Mouse (Mus musculus) lung, postnatal 0 days (tissue): Measurements from ENCODE around the gene Grm4. TPM values are rescaled to one million over a fixed set of nuclear protein-coding genes. Genes with fewer than 3 reads are reported as not detected.

Experiments
- ATAC-seq: fragments of 200-750 bp; cut with Nextera tagmentation; 2 replicates; pipeline ENCODE4 v1.8.0; 2017; ENCODE audit warnings: moderate library complexity
- DNase-seq: peaks from one replicate; pipeline ENCODE4 v3.0.0-alpha.2; 2016; ENCODE audit warnings: low spot score
- H3K27ac ChIP-seq: fragments of 300-500 bp; sonication (generic); 2 replicates; pipeline ENCODE4 v1.5.1; 2014; ENCODE audit warnings: antibody characterized with exemption, mild to moderate bottlenecking, low read length, mixed read lengths
- H3K27me3 ChIP-seq: fragments of 300-500 bp; sonication (generic); replicated peaks from 2 replicates; pipeline ENCODE4 v1.6.1; 2014; ENCODE audit warnings: low read length, mixed read lengths; ENCODE audit not compliant: insufficient read depth
- H3K36me3 ChIP-seq: fragments of 300-500 bp; sonication (generic); 2 replicates; pipeline ENCODE4 v1.6.1; 2014; ENCODE audit warnings: low read length, mixed read lengths; ENCODE audit not compliant: insufficient read depth
- H3K4me1 ChIP-seq: fragments of 300-500 bp; sonication (generic); 2 replicates; pipeline ENCODE4 v1.6.1; 2014; ENCODE audit warnings: antibody characterized with exemption, low read depth, low read length, mixed read lengths; ENCODE audit not compliant: insufficient read depth
- H3K4me2 ChIP-seq: fragments of 300-500 bp; sonication (generic); replicated peaks from 2 replicates; pipeline ENCODE4 v1.6.1; 2014; ENCODE audit warnings: low read depth, mild to moderate bottlenecking, low read length, moderate library complexity, mixed read lengths
- H3K4me3 ChIP-seq: fragments of 300-500 bp; sonication (generic); 2 replicates; pipeline ENCODE4 v1.5.1; 2014; ENCODE audit warnings: low read depth, low read length
- H3K9ac ChIP-seq: fragments of 300-500 bp; sonication (generic); replicated peaks from 2 replicates; pipeline ENCODE4 v1.6.1; 2014; ENCODE audit warnings: low read depth, mild to moderate bottlenecking
- H3K9me3 ChIP-seq: fragments of 300-500 bp; sonication (generic); 2 replicates; pipeline ENCODE4 v1.6.1; 2016; ENCODE audit warnings: low read length, mixed read lengths
- CTCF ChIP-seq: IDR thresholded peaks from 2 replicates; pipeline ENCODE4 v1.5.1; 2016; ENCODE audit warnings: antibody characterized with exemption, mild to moderate bottlenecking
- EP300 ChIP-seq: IDR thresholded peaks from 2 replicates; pipeline ENCODE4 v1.6.1; 2016; ENCODE audit warnings: antibody characterized with exemption, mild to moderate bottlenecking, control low read depth
- WGBS: fragments of 180-500 bp; shearing (Covaris S2); extraction: QIAGEN DNeasy Blood & Tissue Kit; methylation state at CpG from one replicate; pipeline ENCODE4 v1.1.7; 2014; 5-methylcytosine and 5-hydroxymethylcytosine counted together
- polyA plus RNA-seq: library from polyadenylated mRNA; unstranded; fragments of >200 nt; fragmentation: Nextera tagmentation; extraction: Ambion mirVana; gene quantifications from 2 replicates; pipeline ENCODE4 v1.2.1, GENCODE M21; 2015

Gene Grm4
- polyA plus RNA-seq, 1 experiment from 2014 or later: not detected

DNA sequence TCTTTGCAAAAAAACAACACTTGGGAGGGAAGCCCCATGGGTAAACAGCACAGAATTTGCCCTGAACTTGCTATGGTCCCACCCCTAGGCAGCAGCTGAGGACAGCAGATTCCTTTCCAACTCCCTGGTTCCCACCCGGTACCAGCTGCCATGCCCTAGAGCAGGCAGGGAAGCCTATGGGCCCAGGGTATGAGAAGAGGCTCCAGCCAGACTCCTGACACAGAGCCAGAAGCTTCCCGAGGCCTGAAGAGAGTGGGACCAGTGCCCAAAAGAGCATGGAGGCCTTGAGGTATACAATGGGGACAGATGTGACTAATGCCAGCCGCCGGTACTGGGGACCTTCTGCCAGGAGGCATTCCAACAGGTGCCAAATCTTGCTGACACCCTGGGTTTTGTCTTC lies 114.2 kb downstream of the Grm4 start:
- no peak for DNase-seq

DNA sequence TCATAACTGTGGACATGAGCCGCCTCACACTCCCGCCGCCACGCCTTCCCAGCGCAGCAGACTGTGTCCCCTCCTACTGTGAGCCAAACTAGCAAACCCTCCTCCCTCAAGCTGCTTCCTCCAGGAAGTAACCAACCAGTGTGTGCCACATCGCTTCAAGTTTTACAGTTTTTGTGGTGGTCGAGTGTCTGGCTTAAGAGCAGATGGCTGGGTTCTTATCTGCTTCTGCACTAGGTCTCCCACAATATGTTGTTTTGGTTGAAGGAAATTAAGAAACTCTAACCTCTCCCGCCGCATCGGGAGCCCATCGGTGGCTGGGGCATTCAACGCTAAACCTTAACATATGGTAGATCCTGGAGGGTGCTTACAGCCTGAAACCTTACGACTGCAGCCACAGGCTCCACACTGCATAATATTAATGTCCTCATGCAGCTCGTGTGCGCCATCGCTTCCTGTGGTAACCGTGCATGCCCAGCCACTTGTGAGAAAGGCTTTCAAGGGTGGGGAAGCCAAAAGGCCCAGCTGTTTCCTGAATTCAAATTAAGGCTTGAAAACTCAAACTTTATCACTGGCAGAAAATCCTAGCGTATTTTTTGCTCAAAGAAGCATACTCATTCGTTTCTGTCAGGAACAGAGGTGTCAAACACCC lies 115.7 kb downstream of the Grm4 start:
- H3K4me2 ChIP-seq: no peak overlapping the region
- H3K4me3 ChIP-seq: no peak overlapping the region
- no peak for DNase-seq
- H3K4me1 ChIP-seq: no peaks in the 10 kb centered on the region
- WGBS: 80% methylated on average over 19 of the region's 19 CpGs
- H3K9me3 ChIP-seq: no peaks in the 10 kb centered on the region
- no peaks in the 10 kb centered on the region for H3K36me3 ChIP-seq
- no peak overlapping the region for H3K9ac ChIP-seq
- no peaks in the 10 kb centered on the region for H3K27me3 ChIP-seq
- no peak for ATAC-seq
- no peak overlapping the region for H3K27ac ChIP-seq
- TF ChIP-seq CTCF (no peak), EP300 (no peak)

More for the DNA sequence above, 114.2 kb downstream of the Grm4 start:
- Histone ChIP-seq H3K4me3 (no peak overlapping the region), H3K4me1 (no peaks in the 10 kb centered on the region), H3K9ac (no peak overlapping the region), H3K36me3 (no peaks in the 10 kb centered on the region), H3K27me3 (no peaks in the 10 kb centered on the region), H3K9me3 (no peaks in the 10 kb centered on the region), H3K27ac (no peak overlapping the region), H3K4me2 (no peak overlapping the region)
- WGBS: 65% methylated on average over 4 of the region's 4 CpGs
- no peak for ATAC-seq
- TF ChIP-seq CTCF: no peak
- TF ChIP-seq EP300: no peak

DNA sequence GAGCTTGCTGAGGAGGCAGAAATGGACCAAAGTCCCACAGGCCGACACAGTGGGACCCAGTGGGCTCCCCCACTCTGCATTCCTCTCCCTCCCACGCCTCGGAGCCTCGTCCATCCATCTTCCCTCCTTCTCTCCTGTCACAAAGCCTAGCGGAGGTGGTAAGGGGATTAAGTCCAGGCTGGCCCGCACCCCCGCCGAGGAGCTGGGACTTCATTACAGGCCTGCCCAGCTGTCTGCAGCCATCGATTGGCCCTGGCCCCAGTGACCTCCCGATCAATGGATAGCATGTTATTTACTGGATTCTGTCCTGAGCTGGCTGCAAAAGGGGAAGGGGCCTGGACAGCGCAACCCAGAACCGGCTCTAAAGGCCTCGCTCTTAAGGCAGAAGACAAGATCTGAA lies 120.0 kb downstream of the Grm4 start:
- Histone ChIP-seq H3K9ac (no peak overlapping the region), H3K4me2 (no peak overlapping the region), H3K4me3 (no peak overlapping the region), H3K36me3 (no peaks in the 10 kb centered on the region), H3K27ac (no peak overlapping the region), H3K4me1 (no peaks in the 10 kb centered on the region), H3K9me3 (no peaks in the 10 kb centered on the region), H3K27me3 (no peaks in the 10 kb centered on the region)
- 28% methylated on average over 13 of the region's 13 CpGs for WGBS
- no peak for TF ChIP-seq EP300
- TF ChIP-seq CTCF: no peak
- DNase-seq (no peak), ATAC-seq (no peak)

DNA sequence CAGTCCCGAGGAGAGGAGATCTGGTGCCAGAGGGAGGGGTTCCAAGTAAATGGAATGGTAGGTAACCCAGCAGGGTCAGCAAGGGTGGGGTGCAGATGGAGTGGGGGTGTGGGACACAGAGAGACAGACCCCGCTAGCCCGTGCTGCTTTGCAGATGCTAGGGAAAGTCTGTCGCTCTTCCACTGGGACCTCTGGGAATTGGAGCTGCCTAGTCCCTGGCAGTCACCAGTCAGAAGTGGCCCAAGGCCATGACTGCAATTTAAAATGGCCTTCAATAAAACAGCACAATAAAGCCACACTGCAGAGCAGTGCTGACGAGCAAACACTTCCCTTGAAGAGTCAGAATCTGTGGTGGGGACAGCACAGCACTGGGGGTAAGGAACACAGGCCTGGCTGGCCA lies 127.3 kb downstream of the Grm4 start:
- H3K36me3 ChIP-seq: no peaks in the 10 kb centered on the region
- no peaks in the 10 kb centered on the region for H3K9me3 ChIP-seq
- 80% methylated on average over 5 of the region's 5 CpGs for WGBS
- TF ChIP-seq EP300 (no peak), CTCF (no peak)
- H3K9ac ChIP-seq: no peak overlapping the region
- no peak overlapping the region for H3K4me2 ChIP-seq
- no peak for ATAC-seq
- DNase-seq: no peak
- H3K4me3 ChIP-seq: no peak overlapping the region
- H3K27me3 ChIP-seq: no peaks in the 10 kb centered on the region
- no peak overlapping the region for H3K27ac ChIP-seq
- no peaks in the 10 kb centered on the region for H3K4me1 ChIP-seq

DNA sequence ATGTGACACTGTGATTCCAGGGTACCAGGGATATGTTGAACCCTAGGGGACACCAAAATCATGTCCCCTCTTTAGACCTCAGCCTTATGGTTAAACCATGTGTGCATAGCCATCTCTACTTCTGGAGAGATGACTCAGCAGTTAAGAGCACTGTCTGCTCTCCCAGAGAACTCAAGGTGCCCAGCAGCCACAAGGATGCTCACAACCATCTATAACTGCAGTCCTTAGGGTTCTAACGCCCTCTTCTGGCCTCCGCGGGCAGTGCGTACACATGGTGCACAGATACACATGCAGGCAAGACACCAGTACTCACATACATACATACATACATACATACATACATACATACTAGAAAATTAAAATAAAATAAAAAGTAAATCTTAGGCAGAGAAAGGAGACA lies 127.8 kb downstream of the Grm4 start:
- H3K27ac ChIP-seq: no peak overlapping the region
- TF ChIP-seq EP300: no peak
- TF ChIP-seq CTCF: peak; percentile 34
- no peaks in the 10 kb centered on the region for H3K27me3 ChIP-seq
- ATAC-seq (no peak), DNase-seq (no peak)
- no peaks in the 10 kb centered on the region for H3K4me1 ChIP-seq
- WGBS: 85% methylated on average over 4 of the region's 4 CpGs
- no peaks in the 10 kb centered on the region for H3K9me3 ChIP-seq
- H3K4me3 ChIP-seq: no peak overlapping the region
- no peaks in the 10 kb centered on the region for H3K36me3 ChIP-seq
- no peak overlapping the region for H3K4me2 ChIP-seq
- H3K9ac ChIP-seq: no peak overlapping the region

DNA sequence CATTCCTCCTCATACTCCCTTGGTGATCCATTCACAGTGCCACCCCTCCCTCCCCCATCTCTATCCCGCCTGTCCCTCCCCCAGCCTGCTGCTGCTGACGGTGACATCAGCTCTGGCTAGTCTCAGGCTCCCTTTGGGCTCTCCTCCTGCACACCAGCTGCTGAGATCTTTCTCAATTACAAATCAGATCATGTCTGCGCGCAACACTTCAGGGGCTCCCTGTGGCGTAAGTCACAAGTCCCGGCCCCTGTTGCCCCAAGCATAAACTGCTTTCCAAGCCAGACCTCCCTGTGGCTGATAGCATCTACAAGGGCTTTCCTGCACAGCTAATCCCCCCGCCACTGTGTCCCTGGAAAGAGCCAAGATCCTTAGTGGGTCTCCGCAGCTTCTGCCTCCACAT lies 128.3 kb downstream of the Grm4 start:
- no peaks in the 10 kb centered on the region for H3K4me1 ChIP-seq

DNA sequence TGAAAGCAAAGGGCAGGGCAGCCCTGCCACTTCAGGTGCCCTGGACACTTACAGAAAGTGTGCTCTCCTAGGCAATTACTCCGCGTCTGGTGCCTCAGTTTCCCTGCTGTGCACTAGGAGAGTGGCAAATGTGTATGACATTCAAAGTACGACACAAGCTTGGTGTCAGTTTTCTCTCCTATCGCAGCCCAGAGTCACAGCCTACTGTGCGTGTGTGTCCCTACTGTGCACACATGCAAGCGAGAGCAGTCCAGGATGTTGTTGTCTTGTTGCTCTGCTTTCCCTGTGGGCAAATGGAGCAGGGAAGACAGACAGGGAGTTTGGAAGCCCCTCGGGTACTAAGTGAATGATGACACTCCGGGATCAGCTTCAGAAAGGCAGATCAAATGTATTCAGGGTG lies 131.2 kb downstream of the Grm4 start:
- no peak overlapping the region for H3K27ac ChIP-seq
- H3K4me2 ChIP-seq: no peak overlapping the region
- H3K9ac ChIP-seq: no peak overlapping the region
- no peaks in the 10 kb centered on the region for H3K9me3 ChIP-seq
- WGBS: 85% methylated on average over 8 of the region's 8 CpGs
- H3K4me3 ChIP-seq: no peak overlapping the region
- H3K27me3 ChIP-seq: no peaks in the 10 kb centered on the region
- no peaks in the 10 kb centered on the region for H3K4me1 ChIP-seq
- H3K36me3 ChIP-seq: no peaks in the 10 kb centered on the region
- no peak for DNase-seq
- ATAC-seq: no peak
- no peak for TF ChIP-seq CTCF
- no peak for TF ChIP-seq EP300

More for the DNA sequence above, 128.3 kb downstream of the Grm4 start:
- Histone ChIP-seq H3K9me3 (no peaks in the 10 kb centered on the region), H3K36me3 (no peaks in the 10 kb centered on the region), H3K4me2 (no peak overlapping the region), H3K27me3 (no peaks in the 10 kb centered on the region), H3K4me3 (no peak overlapping the region), H3K9ac (no peak overlapping the region), H3K27ac (no peak overlapping the region)
- 51% methylated on average over 8 of the region's 8 CpGs for WGBS
- ATAC-seq (peak; percentile 50), DNase-seq (peak; percentile 60)
- TF ChIP-seq EP300: no peak
- TF ChIP-seq CTCF: no peak
